Mouse (Mus musculus) liver, adult 2 months (tissue): ENCODE data around the gene Map3k7cl. TPM values are rescaled to one million over a fixed set of nuclear protein-coding genes. Genes with fewer than 3 reads are reported as not detected.

ENCODE experiments used
- DNase-seq: peaks from one replicate; pipeline ENCODE4 v3.0.0-alpha.2; 2011; ENCODE audit warnings: low read depth, low spot score; ENCODE audit errors: extremely low read depth
- H3K27ac ChIP-seq: fragments of 200-500 bp; replicated peaks from 2 replicates; pipeline ENCODE4 v1.5.1; 2012; ENCODE audit warnings: low read depth, mild to moderate bottlenecking, control low read depth, inconsistent platforms, low read length; ENCODE audit not compliant: insufficient read depth
- H3K27me3 ChIP-seq: fragments of 200-500 bp; 2 replicates; pipeline ENCODE4 v1.6.1; 2012; ENCODE audit warnings: mild to moderate bottlenecking, moderate library complexity, low read length, inconsistent platforms; ENCODE audit not compliant: control insufficient read depth, insufficient read depth
- H3K36me3 ChIP-seq: fragments of 200-500 bp; 2 replicates; pipeline ENCODE4 v1.6.1; 2012; ENCODE audit warnings: low read length, inconsistent platforms; ENCODE audit not compliant: control insufficient read depth, insufficient read depth
- H3K4me1 ChIP-seq: fragments of 200-500 bp; 2 replicates; pipeline ENCODE4 v1.6.1; 2011; ENCODE audit warnings: low read length; ENCODE audit not compliant: control insufficient read depth, insufficient read depth
- H3K4me3 ChIP-seq: fragments of 200-500 bp; 2 replicates; pipeline ENCODE4 v1.5.1; 2011; ENCODE audit warnings: low read depth, mild to moderate bottlenecking, control low read depth, low read length, moderate library complexity; ENCODE audit not compliant: insufficient read depth
- H3K79me2 ChIP-seq: fragments of 200-500 bp; 2 replicates; pipeline ENCODE4 v1.6.1; 2012; ENCODE audit warnings: inconsistent platforms, mild to moderate bottlenecking, low read length, moderate library complexity; ENCODE audit not compliant: control insufficient read depth, insufficient read depth
- H3K9ac ChIP-seq: fragments of 200-500 bp; 2 replicates; pipeline ENCODE4 v1.6.1; 2012; ENCODE audit warnings: low read depth, mild to moderate bottlenecking, control low read depth, inconsistent platforms, low read length
- CTCF ChIP-seq: fragments of 200-500 bp; IDR thresholded peaks from 2 replicates; pipeline ENCODE4 v1.5.1; 2011; ENCODE audit warnings: low read depth, low read length, control low read depth
- POLR2A ChIP-seq: fragments of 200-500 bp; IDR thresholded peaks from 2 replicates; pipeline ENCODE4 v1.6.1; 2011; ENCODE audit warnings: low read length, control low read depth; ENCODE audit not compliant: insufficient read depth; ENCODE audit errors: extremely low read depth
- WGBS: fragments of 180-500 bp; shearing (Covaris S2); methylation state at CpG from one replicate; pipeline ENCODE4 v1.1.7; 2018; 5-methylcytosine and 5-hydroxymethylcytosine counted together
- polyA plus RNA-seq: library from polyadenylated mRNA; depleted of rRNA; stranded (reverse); fragments of >200 nt; gene quantifications from 2 replicates; pipeline ENCODE4 v1.2.3, GENCODE M21; 2012
- total RNA-seq: library from RNA; depleted of rRNA; stranded (reverse); fragments of >200 nt; gene quantifications from 2 replicates; pipeline ENCODE4 v1.2.3, GENCODE M21; 2014

Map3k7cl gene
- total and polyA plus RNA-seq, 2 experiments: not detected

GRCm38 (mm10) chr16:87587843-87588242 lies 34.7 kb downstream of the Map3k7cl start:
- Histone ChIP-seq H3K27ac (no peak overlapping the region), H3K4me1 (no peaks in the 10 kb centered on the region), H3K9ac (no peak overlapping the region), H3K27me3 (no peaks in the 10 kb centered on the region), H3K36me3 (no peaks in the 10 kb centered on the region), H3K79me2 (no peaks in the 10 kb centered on the region), H3K4me3 (no peak overlapping the region)
- TF ChIP-seq CTCF: no peak
- TF ChIP-seq POLR2A: no peak
- DNase-seq: no peak
- WGBS: 95% methylated on average over 8 of the region's 8 CpGs

GRCm38 (mm10) chr16:87594145-87594544 lies 41.0 kb downstream of the Map3k7cl start:
- no peak overlapping the region for H3K4me3 ChIP-seq
- no peak for TF ChIP-seq CTCF
- WGBS: 70% methylated on average over 10 of the region's 10 CpGs
- no peaks in the 10 kb centered on the region for H3K79me2 ChIP-seq
- H3K9ac ChIP-seq: no peak overlapping the region
- H3K36me3 ChIP-seq: no peaks in the 10 kb centered on the region
- no peak for DNase-seq
- H3K27me3 ChIP-seq: 0 out of 2 replicates have a peak, but pooled peaks cover 2% of the 10 kb centered on the region
- no peaks in the 10 kb centered on the region for H3K4me1 ChIP-seq
- no peak overlapping the region for H3K27ac ChIP-seq

GRCm38 (mm10) chr16:87595149-87595548 lies 42.0 kb downstream of the Map3k7cl start:
- WGBS: 85% methylated on average over 11 of the region's 12 CpGs
- no peaks in the 10 kb centered on the region; the same call in 1 of the 2 replicates for H3K4me1 ChIP-seq

GRCm38 (mm10) chr16:87602717-87603526 lies 49.8 kb downstream of the Map3k7cl start:
- no peaks in the 10 kb centered on the region for H3K79me2 ChIP-seq
- TF ChIP-seq POLR2A (no peak), CTCF (no peak)
- H3K27me3 ChIP-seq: no peaks in the 10 kb centered on the region
- H3K4me3 ChIP-seq: no peak overlapping the region
- no peak for DNase-seq
- H3K27ac ChIP-seq: no peak overlapping the region
- H3K36me3 ChIP-seq: no peaks in the 10 kb centered on the region
- H3K4me1 ChIP-seq: no peaks in the 10 kb centered on the region; the same call in 1 of the 2 replicates
- no peak overlapping the region for H3K9ac ChIP-seq
- WGBS: 54% methylated on average over 17 of the region's 17 CpGs

More at GRCm38 (mm10) chr16:87595149-87595548, 42.0 kb downstream of the Map3k7cl start:
- H3K9ac ChIP-seq: no peak overlapping the region
- no peak overlapping the region for H3K27ac ChIP-seq
- H3K79me2 ChIP-seq: no peaks in the 10 kb centered on the region
- no peak for DNase-seq
- H3K4me3 ChIP-seq: no peak overlapping the region
- H3K36me3 ChIP-seq: no peaks in the 10 kb centered on the region
- TF ChIP-seq POLR2A (no peak), CTCF (no peak)
- 0 out of 2 replicates have a peak, but pooled peaks cover 2% of the 10 kb centered on the region for H3K27me3 ChIP-seq

GRCm38 (mm10) chr16:87604002-87604401 lies 50.9 kb downstream of the Map3k7cl start:
- H3K4me1 ChIP-seq: no peaks in the 10 kb centered on the region; the same call in 1 of the 2 replicates
- H3K27me3 ChIP-seq: no peaks in the 10 kb centered on the region
- no peak for DNase-seq
- no peak overlapping the region for H3K4me3 ChIP-seq
- H3K27ac ChIP-seq: no peak overlapping the region
- TF ChIP-seq POLR2A (no peak), CTCF (no peak)
- H3K79me2 ChIP-seq: no peaks in the 10 kb centered on the region
- H3K9ac ChIP-seq: no peak overlapping the region
- 77% methylated on average over 9 of the region's 9 CpGs for WGBS
- no peaks in the 10 kb centered on the region for H3K36me3 ChIP-seq

GRCm38 (mm10) chr16:87604883-87605282 lies 51.8 kb downstream of the Map3k7cl start:
- Histone ChIP-seq H3K36me3 (no peaks in the 10 kb centered on the region), H3K27me3 (no peaks in the 10 kb centered on the region), H3K4me3 (no peak overlapping the region), H3K79me2 (no peaks in the 10 kb centered on the region), H3K9ac (no peak overlapping the region), H3K27ac (no peak overlapping the region), H3K4me1 (peaks cover 2% of the 10 kb centered on the region; the same call in 1 of the 2 replicates)
- 80% methylated on average over 2 of the region's 2 CpGs for WGBS
- DNase-seq: no peak
- TF ChIP-seq CTCF (no peak), POLR2A (no peak)
